Mouse (Mus musculus): ENCODE data around the gene Fat3.

Fat3 gene

GRCm38 (mm10) chr9:16501186-16501711 lies at the start of gene Fat3:
Gene Fat3 (minus strand): TSS chr9:16501285.
- in situ Hi-C loops (cut with MseI, MboI): no loop called here

- in situ Hi-C loops (cut with MseI, MboI): no loop called here
Observed at GRCm38 (mm10) chr9:16532884-16533283, 31.8 kb upstream of the Fat3 start.

GRCm38 (mm10) chr9:16517543-16517942 lies 16.5 kb upstream of the Fat3 start:
- in situ Hi-C loops (cut with MseI, MboI): no loop called here

- in situ Hi-C loops (cut with MseI, MboI): no loop called here
Observed at GRCm38 (mm10) chr9:16512005-16512404, 10.9 kb upstream of the Fat3 start.

- in situ Hi-C loops (cut with MseI, MboI): no loop called here
Observed at GRCm38 (mm10) chr9:16503776-16504175, 2.7 kb upstream of the Fat3 start.

DNA sequence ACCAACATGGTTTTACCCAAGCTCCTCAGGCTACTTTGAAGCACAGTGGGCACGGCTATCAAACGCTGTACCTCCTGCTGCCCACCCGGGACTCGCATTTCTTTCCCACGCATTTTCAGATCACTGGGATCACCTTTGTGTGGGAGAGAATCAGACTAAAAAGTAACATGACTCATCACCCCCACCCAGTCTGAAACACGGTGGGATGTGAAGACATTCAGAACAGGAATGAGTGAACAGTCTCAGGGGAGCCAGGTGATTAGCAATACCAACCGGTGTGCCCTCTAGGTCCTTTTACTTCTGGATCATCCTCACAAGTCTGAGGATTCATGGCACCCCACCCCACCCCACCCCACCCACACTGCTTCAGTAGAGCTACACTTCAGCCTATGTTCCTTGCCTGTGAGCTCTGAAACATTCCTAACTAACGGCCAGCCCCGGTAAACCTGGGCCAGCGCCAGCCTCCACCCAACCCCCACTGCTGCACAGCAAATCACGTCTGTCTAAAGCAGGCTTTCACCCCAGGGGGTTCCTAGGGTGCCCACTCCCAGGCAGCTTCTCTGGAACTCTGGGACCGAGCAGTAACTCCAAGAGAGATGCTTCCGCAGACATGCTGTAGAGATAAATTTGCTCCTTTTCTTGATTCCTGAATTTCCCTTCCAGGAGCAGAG lies 1.7 kb upstream of the Fat3 start:
- in situ Hi-C loops (cut with MseI, MboI): no loop called here

DNA sequence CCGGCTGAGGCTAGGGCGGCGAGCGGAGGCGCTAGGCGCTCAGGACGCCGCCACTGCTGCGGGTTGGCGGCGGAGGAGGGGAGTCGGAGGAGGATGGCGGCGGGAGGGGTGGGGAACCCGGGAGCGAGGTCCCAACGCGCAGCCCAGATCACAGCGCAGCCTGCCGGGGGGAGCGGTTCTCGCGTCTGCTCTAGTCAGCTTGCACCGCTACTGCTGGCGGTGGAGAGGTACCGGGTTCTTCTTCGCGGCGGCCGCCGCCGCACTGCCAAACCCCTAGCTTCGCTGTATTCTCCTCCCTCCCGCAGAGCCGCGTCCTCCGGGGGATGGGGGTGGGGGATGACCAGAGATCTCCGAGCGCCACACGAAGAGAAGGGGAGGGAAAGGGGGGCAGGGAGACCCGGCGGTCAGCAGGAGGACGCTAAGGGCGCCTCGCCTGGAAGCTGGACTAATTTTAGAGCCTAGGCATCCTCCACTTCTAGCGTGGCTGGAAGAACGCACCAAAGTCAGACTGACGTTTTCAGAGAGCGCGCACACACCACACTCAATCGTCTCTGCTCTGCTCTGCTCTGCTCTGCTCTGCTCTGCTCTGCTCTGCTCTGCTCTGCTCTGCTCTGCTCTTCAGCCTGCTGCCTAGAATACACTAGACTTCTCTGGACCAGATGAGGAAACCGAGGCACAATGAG lies 1.0 kb upstream of the Fat3 start:
- in situ Hi-C loops (cut with MseI, MboI): no loop called here

- in situ Hi-C loops (cut with MseI, MboI): no loop called here
Observed at GRCm38 (mm10) chr9:16500382-16501185, 501 bp downstream of the Fat3 start.

- in situ Hi-C loops (cut with MseI, MboI): no loop called here
Observed at GRCm38 (mm10) chr9:16499621-16500381, 1.3 kb downstream of the Fat3 start.

- in situ Hi-C loops (cut with MseI, MboI): no loop called here
Observed at GRCm38 (mm10) chr9:16498876-16499275, 2.2 kb downstream of the Fat3 start.

GRCm38 (mm10) chr9:16497361-16497760 lies 3.7 kb downstream of the Fat3 start:
- in situ Hi-C loops (cut with MseI, MboI): no loop called here

DNA sequence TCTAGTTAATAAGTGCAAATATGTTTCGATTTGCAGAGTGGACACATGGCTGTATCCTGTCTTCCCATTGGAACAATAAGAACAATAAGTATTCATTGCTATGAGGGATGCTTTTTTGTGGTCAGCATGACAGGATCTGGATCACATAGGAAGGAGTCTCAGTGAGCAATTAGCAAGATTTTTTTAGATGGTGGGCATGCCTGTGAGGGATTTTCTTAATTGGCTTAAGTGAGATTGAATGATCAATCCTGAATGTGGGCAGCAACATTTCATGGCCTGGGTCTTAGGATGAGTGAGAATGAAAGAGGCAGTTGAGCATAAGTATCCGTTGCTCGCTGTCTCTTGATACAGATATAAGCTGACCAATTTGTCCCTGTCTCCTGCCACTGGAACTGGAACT lies 4.8 kb downstream of the Fat3 start:
- in situ Hi-C loops (cut with MseI, MboI): no loop called here

DNA sequence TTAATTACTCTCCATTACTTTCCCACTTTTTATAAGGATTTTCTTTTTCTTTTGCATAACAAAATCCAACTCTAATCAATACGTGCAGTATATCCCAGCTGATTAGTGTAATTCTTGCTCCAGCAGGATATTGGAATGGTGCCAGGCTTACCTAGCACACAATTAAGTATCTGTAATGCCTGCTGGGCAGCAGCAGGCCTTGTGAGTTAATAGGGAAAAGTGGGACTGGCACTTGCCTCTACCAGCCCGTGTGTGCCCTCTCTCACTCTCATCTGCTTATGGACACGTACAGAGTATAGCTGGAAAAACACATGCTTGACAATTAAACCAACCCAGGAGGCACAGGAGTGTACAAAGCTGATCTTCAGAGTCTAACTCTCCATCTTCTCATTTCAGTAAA lies 11.4 kb downstream of the Fat3 start:
- in situ Hi-C loops (cut with MseI, MboI): no loop called here

- in situ Hi-C loops (cut with MseI, MboI): no loop called here
Observed at GRCm38 (mm10) chr9:16487565-16487964, 13.5 kb downstream of the Fat3 start.

DNA sequence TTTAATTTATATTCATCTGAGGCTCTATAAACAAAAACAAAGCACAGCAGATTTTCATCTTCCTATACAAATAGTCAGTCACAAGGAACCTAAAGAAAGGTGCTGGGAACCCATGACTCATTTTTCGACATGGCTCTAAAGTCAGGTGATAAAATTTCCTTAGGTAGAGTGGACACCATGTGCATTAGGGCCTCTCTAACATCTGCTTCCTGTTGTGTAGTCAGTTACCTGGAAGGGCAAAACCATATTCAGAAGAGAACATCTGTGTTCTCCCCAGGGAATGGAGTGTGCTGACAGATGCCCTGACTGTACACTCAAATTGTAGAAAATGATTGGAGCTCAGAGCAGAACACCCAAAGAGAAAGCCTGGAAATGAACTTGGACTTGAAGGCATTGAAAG lies 14.9 kb downstream of the Fat3 start:
- in situ Hi-C loops (cut with MseI, MboI): no loop called here

DNA sequence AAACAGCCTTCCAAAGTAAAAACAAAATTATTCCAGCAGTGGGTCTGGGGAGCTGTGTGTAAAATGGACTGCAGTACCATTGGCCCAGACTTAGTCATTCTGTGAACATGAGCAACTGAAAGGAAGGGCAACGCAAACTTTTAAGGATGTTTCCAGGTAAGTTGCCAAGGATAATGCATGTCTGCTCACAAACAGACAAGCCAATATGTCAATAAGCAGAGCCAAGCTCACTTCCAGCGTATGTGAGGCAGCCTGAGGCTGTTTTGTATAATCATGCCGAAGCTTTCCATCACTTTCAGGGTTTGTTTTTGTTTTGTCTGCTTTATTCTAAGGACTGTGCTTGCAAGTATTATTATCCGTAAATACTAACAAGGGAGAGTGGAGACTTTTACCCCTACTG lies 15.9 kb downstream of the Fat3 start:
- in situ Hi-C loops (cut with MseI, MboI): no loop called here

DNA sequence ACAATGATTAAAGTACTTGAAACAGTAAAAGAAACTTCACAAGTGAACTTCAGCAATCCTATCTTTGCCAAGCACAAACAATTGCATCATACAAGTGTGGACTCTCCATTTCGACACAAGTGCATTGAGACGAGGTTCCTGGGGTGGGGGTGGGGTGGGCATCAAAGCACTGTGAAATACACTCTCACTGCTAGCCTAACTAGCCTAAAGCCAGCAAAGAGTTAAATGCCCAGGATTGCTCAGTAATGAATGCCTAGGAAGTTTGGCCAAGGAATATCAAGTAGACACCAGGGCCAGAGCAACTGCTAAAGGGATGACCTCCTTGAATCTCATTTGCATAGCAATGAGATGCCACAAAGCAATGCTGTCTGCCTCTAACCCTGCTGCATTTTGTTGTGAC lies 16.3 kb downstream of the Fat3 start:
- in situ Hi-C loops (cut with MseI, MboI): no loop called here

DNA sequence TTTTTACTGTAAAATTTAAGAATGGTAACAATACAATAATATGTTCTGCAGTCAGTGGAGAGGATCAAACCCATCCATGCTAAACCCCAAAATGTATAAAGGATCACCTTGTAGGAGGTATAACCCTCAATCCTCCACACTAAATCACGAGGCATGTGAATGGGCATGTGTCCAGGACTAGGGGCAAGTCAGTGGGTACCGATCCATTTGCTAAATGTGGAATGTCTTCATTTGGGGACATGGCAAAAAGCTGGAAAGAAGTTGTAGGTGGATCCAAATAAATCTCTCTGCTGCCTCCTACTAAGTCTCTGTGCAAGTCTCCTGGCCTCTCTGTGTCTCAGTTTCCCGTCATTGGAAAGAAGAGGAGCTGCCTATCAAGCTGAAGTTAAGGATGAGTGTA lies 39.6 kb downstream of the Fat3 start:
- in situ Hi-C loops (cut with MseI, MboI): no loop called here

DNA sequence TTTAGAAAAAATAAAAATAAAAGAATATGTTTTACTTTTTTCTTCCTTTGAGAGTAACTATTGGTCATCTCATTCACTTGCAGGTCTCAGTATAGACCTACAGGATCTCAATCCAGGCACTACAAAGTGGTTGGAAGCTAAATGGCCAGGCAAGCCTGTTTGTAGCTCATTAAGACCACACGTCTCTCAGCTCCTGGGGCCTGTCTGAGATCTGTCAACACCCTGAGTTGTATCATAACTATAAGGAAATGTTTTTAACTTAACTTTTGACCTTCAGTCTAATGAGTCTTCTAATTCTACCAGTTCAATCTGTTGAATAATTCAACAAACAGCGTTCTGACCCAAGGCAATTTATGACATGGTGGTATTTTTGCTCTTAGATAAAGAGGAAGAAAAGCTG lies 40.5 kb downstream of the Fat3 start:
- in situ Hi-C loops (cut with MseI, MboI): no loop called here

DNA sequence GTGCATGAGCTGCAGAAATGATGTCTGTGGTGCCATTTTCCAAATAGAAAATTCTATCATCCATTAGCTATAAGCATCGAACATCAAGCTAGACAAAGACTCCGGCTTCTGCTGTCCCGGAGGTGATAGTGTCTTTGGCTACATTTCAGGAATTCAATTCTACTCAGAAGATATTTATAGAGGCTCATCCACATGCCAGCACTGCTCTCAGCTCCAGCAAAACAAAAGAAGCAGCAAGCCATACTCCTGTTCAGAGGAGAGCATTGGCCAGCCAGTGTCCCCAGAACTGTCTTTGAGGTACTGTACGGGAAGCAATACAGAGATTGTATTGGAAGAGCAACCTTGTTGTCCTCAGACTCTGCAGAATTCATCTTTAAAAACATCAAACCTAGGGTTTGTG lies 59.2 kb downstream of the Fat3 start:
- in situ Hi-C loops (cut with MseI, MboI): no loop called here

DNA sequence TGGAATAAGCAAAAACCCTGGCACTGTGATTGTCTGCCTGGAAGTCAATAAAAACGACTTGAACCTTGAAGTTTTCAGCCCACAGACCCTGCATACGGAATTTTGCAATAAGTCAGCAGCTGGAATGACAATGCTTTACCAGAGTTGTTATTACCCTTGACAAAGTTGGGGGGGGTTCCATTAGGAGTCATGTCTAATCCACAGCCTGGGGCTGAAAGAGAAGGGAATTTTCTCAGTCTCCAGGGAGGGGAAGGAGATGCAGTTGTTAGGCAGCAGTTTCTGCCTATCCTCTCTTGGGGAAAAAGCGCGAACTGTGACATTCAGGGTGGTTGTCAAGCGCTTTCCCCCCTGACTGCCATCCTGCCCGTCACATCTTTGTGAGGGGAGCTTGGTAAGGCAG lies 60.4 kb downstream of the Fat3 start:
- in situ Hi-C loops (cut with MseI, MboI): no loop called here

- in situ Hi-C loops (cut with MseI, MboI): no loop called here
Observed at GRCm38 (mm10) chr9:16439941-16440340, 61.1 kb downstream of the Fat3 start.
